Mouse (Mus musculus): ENCODE data around the gene Hormad2.

The Hormad2 gene

DNA sequence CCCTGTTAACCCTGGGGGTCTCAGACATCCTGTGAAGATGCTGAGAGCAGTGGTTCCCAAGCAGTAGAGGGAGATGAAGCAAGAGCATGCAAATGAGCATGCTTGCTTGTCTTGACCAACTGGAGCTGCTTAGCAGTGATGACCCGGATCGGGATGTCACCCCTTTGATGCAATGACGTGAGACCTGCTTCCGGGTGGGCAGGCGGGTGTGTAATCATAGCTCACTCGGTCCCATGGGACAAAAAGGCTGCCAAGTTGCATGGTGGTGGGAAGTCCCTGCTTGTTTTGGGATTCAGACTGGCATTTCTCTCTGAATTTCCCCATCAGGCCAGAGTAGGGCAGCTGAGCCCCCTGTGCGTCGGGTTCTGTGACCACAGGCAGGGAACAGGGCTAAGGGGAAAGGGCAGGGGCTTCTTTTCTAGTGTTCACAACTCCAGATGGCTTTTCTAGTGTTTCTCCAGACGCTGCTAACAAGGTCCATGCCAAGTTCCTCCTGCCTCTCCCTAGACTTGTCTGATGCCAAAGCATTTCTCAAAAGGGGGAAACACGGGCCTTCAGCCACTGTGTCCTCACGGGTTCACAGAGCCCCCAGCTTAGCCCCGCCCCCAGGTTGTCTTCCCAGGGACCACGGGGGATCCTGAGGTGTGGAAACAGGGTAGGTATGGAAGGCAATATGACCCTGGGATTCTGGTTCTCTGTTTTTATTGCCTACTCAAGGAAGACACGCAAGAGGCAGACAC is 141.0 kb downstream of the Hormad2 start:
- DNase-seq: no peak

DNA sequence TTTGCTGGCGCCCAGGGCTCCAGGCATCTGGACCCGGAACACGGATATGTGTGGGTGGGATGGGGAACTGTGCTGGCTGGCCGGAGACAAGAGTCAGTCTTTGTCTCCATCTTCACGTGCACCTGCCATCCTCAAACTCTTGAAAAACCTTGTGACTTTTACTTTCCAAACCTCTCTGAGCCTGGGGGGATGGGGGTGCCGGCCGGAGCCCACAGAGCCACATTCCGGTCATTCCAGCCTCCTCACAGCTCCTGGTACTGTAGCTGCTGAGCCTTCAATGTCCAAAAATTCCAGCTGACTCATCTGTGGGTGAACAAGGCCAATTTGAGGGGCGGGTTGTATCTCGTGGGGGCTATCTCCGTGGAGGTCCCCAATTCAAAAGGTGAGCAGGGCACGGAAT is 141.7 kb downstream of the Hormad2 start:
- DNase-seq: no peak

DNA sequence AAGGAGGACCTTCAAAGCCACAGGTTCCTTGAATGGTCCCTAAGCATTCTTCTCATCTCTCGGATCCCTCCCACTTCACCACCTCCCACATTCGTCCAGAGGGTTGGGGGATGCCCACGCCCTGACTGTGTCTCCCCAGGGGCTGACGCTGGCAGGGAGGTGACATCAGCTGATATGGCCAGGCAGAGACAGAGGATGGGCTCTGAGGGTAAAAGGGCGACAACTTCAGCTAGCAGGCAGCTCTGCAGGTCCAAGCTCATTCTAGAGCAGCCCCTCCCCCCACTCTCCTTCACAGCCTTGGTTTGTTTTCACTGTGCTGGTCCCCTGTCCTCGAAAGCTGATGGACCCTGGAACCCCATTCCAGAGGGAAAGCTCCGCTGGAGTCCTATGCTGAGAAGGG is 142.3 kb downstream of the Hormad2 start:
- no peak for DNase-seq

DNA sequence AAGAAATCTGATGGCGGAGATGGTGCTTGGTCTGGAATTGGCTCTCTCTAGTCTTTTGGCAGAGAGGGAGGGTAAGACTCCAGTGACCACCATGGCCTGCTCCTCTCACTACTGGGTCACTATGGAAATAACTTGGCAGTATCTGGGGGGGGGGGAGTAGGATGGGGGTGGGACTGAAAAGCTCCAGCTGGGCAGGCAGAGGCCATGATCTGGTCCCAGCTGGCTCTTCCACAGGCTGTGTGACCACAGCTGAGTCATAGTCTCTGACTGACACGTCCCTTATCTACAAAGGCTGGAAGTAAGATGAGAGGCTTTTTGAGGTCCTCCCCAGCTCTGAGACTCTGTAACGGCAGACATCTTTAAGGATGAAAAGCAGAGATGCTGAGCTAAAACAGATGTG is 143.2 kb downstream of the Hormad2 start:
- DNase-seq: no peak

DNA sequence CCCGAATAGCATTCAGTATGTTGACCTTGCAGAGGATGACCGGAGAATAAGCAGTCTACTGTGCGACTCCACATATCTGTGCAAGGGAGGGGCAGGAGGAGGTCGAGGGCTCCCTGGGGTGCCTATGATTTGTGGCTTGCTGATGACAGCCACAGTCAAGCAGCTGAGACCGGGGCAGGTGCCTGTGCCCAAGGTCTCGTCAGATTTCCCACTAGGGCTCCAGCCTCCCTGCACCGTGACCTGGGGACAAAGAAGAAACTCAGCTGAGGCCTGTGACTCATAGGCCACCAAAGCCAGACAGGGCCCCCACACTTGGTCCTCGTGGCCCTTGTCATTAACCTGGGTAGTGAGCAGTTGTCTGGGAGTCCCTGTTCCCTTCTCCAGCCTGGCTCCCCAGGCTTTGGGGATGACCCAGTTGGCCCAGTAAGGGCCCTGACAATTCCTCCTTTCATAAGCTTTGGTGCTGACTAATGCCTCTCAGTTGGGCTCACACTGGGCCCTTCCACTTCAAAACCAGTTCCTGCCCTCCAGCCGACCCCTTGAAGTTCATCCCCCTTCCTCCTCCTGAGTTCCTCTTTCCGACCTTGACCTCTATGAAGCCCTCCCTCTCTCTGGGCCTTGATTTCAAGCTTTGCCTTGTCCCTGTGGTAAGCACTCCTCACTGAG is 144.2 kb downstream of the Hormad2 start:
- DNase-seq: no peak

All from cerebellum, adult 18-20 months (tissue).